Mouse (Mus musculus): ENCODE data around the gene Spdye4c.

The Spdye4c gene

GRCm38 (mm10) chr2:128590909-128591308 lies at the start of gene Spdye4c:
Gene Spdye4c (plus strand): TSS chr2:128591209.
- in situ Hi-C loops (cut with MboI; ENCODE audit: low sequenced_read_pairs) = no loop called here

- in situ Hi-C loops (cut with MboI; ENCODE audit: low sequenced_read_pairs) = no loop called here
These were observed 47.5 kb upstream of the Spdye4c start for GRCm38 (mm10) chr2:128543495-128543894.

GRCm38 (mm10) chr2:128544421-128545137 lies 46.4 kb upstream of the Spdye4c start:
- in situ Hi-C loops (cut with MboI; ENCODE audit: low sequenced_read_pairs) = no loop called here

- in situ Hi-C loops (cut with MboI; ENCODE audit: low sequenced_read_pairs) = no loop called here
These were observed 45.6 kb upstream of the Spdye4c start for GRCm38 (mm10) chr2:128545447-128545846.

GRCm38 (mm10) chr2:128547079-128547478 lies 43.9 kb upstream of the Spdye4c start:
- in situ Hi-C loops (cut with MboI; ENCODE audit: low sequenced_read_pairs) = no loop called here

GRCm38 (mm10) chr2:128548262-128548661 lies 42.7 kb upstream of the Spdye4c start:
- in situ Hi-C loops (cut with MboI; ENCODE audit: low sequenced_read_pairs) = no loop called here

GRCm38 (mm10) chr2:128549561-128549960 lies 41.4 kb upstream of the Spdye4c start:
- in situ Hi-C loops (cut with MboI; ENCODE audit: low sequenced_read_pairs) = no loop called here

GRCm38 (mm10) chr2:128549963-128550362 lies 41.0 kb upstream of the Spdye4c start:
- in situ Hi-C loops (cut with MboI; ENCODE audit: low sequenced_read_pairs) = loop anchor here (10.0 kb wide), 1 partner anchor 135 kb away; no protein-coding TSS in a partner anchor

GRCm38 (mm10) chr2:128552080-128552791 lies 38.8 kb upstream of the Spdye4c start:
- in situ Hi-C loops (cut with MboI; ENCODE audit: low sequenced_read_pairs) = loop anchor here (10.0 kb wide), 1 partner anchor 137 kb away; no protein-coding TSS in a partner anchor

- in situ Hi-C loops (cut with MboI; ENCODE audit: low sequenced_read_pairs) = loop anchor here (10.0 kb wide), 1 partner anchor 138 kb away; no protein-coding TSS in a partner anchor
These were observed 38.0 kb upstream of the Spdye4c start for GRCm38 (mm10) chr2:128552798-128553720.

- in situ Hi-C loops (cut with MboI; ENCODE audit: low sequenced_read_pairs) = loop anchor here (10.0 kb wide), 1 partner anchor 140 kb away; no protein-coding TSS in a partner anchor
These were observed 35.9 kb upstream of the Spdye4c start for GRCm38 (mm10) chr2:128555082-128555481.

- in situ Hi-C loops (cut with MboI; ENCODE audit: low sequenced_read_pairs) = no loop called here
These were observed 26.8 kb upstream of the Spdye4c start for GRCm38 (mm10) chr2:128564195-128564594.

GRCm38 (mm10) chr2:128565904-128566303 lies 25.1 kb upstream of the Spdye4c start:
- in situ Hi-C loops (cut with MboI; ENCODE audit: low sequenced_read_pairs) = no loop called here

GRCm38 (mm10) chr2:128566304-128567147 lies 24.5 kb upstream of the Spdye4c start:
- in situ Hi-C loops (cut with MboI; ENCODE audit: low sequenced_read_pairs) = no loop called here

GRCm38 (mm10) chr2:128568018-128568417 lies 23.0 kb upstream of the Spdye4c start:
- in situ Hi-C loops (cut with MboI; ENCODE audit: low sequenced_read_pairs) = no loop called here

GRCm38 (mm10) chr2:128568490-128568889 lies 22.5 kb upstream of the Spdye4c start:
- in situ Hi-C loops (cut with MboI; ENCODE audit: low sequenced_read_pairs) = no loop called here

GRCm38 (mm10) chr2:128571001-128571400 lies 20.0 kb upstream of the Spdye4c start:
- in situ Hi-C loops (cut with MboI; ENCODE audit: low sequenced_read_pairs) = loop anchor here (10.0 kb wide), 2 partner anchors 686 to 716 kb away; no protein-coding TSS in a partner anchor

GRCm38 (mm10) chr2:128572726-128573624 lies 18.0 kb upstream of the Spdye4c start:
- in situ Hi-C loops (cut with MboI; ENCODE audit: low sequenced_read_pairs) = loop anchor here (10.0 kb wide), 2 partner anchors 688 to 718 kb away; no protein-coding TSS in a partner anchor

- in situ Hi-C loops (cut with MboI; ENCODE audit: low sequenced_read_pairs) = no loop called here
These were observed 8.1 kb upstream of the Spdye4c start for GRCm38 (mm10) chr2:128582881-128583280.

All from CH12F3 (cell line).